In the genomic region with DNA sequence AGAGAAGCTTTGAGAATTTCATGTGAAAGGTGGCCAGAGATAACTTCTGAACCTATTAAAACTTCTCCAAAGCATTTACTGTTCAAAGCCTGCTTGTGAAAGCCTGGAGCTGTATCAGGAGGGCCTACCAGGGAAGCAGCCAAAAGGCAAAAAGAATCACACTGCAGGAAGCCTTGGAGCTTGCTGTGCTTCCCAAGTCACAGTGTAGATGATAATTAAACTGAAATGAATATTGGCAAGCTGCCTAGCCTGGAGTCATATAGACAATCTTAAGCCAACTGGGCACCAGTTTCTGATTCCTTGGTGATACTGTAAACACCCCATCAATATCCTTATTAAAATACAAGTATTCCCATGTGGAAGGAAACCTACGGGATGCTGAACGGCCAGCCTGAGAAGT, we compare ENCODE assay signal across 23 mouse cellular contexts.
DNase-seq lines count a peak whose midpoint lies in the region; ATAC-seq lines count a peak whose summit lies in the region.
"Had no signal": no experiment of that assay in that cellular context is flagged by ENCODE, and none has a peak within 500 bp of the region (broad histone marks: within the 10 kb centered on the region; RNA-seq: fewer than 3 reads in every experiment).

No protein-coding gene starts in this region.

- H3K9ac ChIP-seq in forebrain, embryonic 13.5 days = no peak overlapping the region
- H3K9ac ChIP-seq: embryonic facial prominence, embryonic 12.5 days; heart, embryonic 15.5 days; midbrain, embryonic 12.5 days; neural tube, embryonic 13.5 days had no signal

- no peak overlapping the region for H3K4me2 ChIP-seq in forebrain, embryonic 13.5 days
- H3K4me2 ChIP-seq: embryonic facial prominence, embryonic 12.5 days; heart, embryonic 15.5 days; midbrain, embryonic 12.5 days; neural tube, embryonic 13.5 days had no signal

- intact Hi-C loops in left cerebral cortex, postnatal 4 days (cut with DNase I) = no loop called here
- intact Hi-C loops in left cerebral cortex, postnatal 25 days (cut with DNase I) = no loop called here

- no peak for DNase-seq in forebrain, embryonic 10.5 days (ENCODE audit: extremely low spot score, low spot score)
- DNase-seq in left cerebral cortex, postnatal 4 days = peak; percentile 8
- DNase-seq in left cerebral cortex, postnatal 25 days (ENCODE audit: low spot score in 2 of 2) = no peak
- DNase-seq in brain, adult 2 months (ENCODE audit: low read depth, low spot score) = peak; percentile 16
- peak; percentile 55 to 68 for DNase-seq in cerebellum, postnatal 10 days
- DNase-seq in kidney, adult 9 months = no peak
- no peak for DNase-seq in heart, postnatal 4 days
- DNase-seq: adrenal gland, adult 2 months; B cell, adult 2 months; gastrocnemius, adult 2 months; heart, postnatal 36 days; kidney, adult 18-20 months had no signal

- H3K4me1 ChIP-seq in forebrain, embryonic 13.5 days = no peaks in the 10 kb centered on the region
- H3K4me1 ChIP-seq in forebrain, embryonic 10.5 days = no peaks in the 10 kb centered on the region
- H3K4me1 ChIP-seq: embryonic facial prominence, embryonic 12.5 days; heart, embryonic 15.5 days; midbrain, embryonic 12.5 days; neural tube, embryonic 13.5 days had no signal

- peak; percentile 61; the same call in 1 of the 2 replicates for ATAC-seq in forebrain, embryonic 13.5 days
- ATAC-seq: inflammation-experienced regulatory T-cells, adult 6 months; lung, postnatal 0 days had no signal

- no peaks in the 10 kb centered on the region for H3K36me3 ChIP-seq in forebrain, embryonic 13.5 days (ENCODE audit: poor library complexity, severe bottlenecking)
- H3K36me3 ChIP-seq in forebrain, embryonic 10.5 days (replicated peaks) = no peaks in the 10 kb centered on the region
- H3K36me3 ChIP-seq: embryonic facial prominence, embryonic 12.5 days; G1E; heart, embryonic 15.5 days; midbrain, embryonic 12.5 days; neural tube, embryonic 13.5 days had no signal

- no peak overlapping the region for H3K4me3 ChIP-seq in forebrain, embryonic 13.5 days
- H3K4me3 ChIP-seq in forebrain, embryonic 10.5 days = no peak overlapping the region
- H3K4me3 ChIP-seq: embryonic facial prominence, embryonic 12.5 days; gastrocnemius, adult 2 months; heart, embryonic 15.5 days; midbrain, embryonic 12.5 days; myocyte; neural tube, embryonic 13.5 days had no signal

- no peaks in the 10 kb centered on the region for H3K27me3 ChIP-seq in forebrain, embryonic 13.5 days
- H3K27me3 ChIP-seq in forebrain, embryonic 10.5 days (ENCODE audit: poor library complexity, severe bottlenecking) = no peaks in the 10 kb centered on the region
- H3K27me3 ChIP-seq: CH12.LX; embryonic facial prominence, embryonic 12.5 days; heart, embryonic 15.5 days; midbrain, embryonic 12.5 days; neural tube, embryonic 13.5 days had no signal

- WGBS in forebrain, embryonic 13.5 days = 56% methylated on average over 2 of the region's 2 CpGs
- WGBS in forebrain, embryonic 10.5 days = 91% methylated on average over 2 of the region's 2 CpGs

- no peaks in the 10 kb centered on the region for H3K9me3 ChIP-seq in forebrain, embryonic 13.5 days (replicated peaks)
- H3K9me3 ChIP-seq in forebrain, embryonic 10.5 days = no peaks in the 10 kb centered on the region
- H3K9me3 ChIP-seq: embryonic facial prominence, embryonic 12.5 days; G1E; heart, embryonic 15.5 days; midbrain, embryonic 12.5 days; neural tube, embryonic 13.5 days had no signal

- no peak overlapping the region for H3K27ac ChIP-seq in forebrain, embryonic 13.5 days
- no peak overlapping the region for H3K27ac ChIP-seq in forebrain, embryonic 10.5 days
- H3K27ac ChIP-seq: embryonic facial prominence, embryonic 12.5 days; gastrocnemius, adult 2 months; heart, embryonic 15.5 days; kidney, postnatal 0 days; midbrain, embryonic 12.5 days; neural tube, embryonic 13.5 days had no signal

Comparison
In these comparisons a context has a peak if more than half of its experiments do, and no peak if none do; other contexts are left out.
1. DNase-seq: peak in left cerebral cortex, postnatal 4 days (single experiment), brain, adult 2 months (single experiment) and cerebellum, postnatal 10 days (2 of 2); none in forebrain, embryonic 10.5 days (single experiment), left cerebral cortex, postnatal 25 days (0 of 2), kidney, adult 9 months (single experiment) and heart, postnatal 4 days (single experiment).